Mouse (Mus musculus) heart, adult 2 months (tissue): ENCODE data around the gene Pias4.

ENCODE experiments used
- CTCF ChIP-seq: fragments of 200-600 bp; IDR thresholded peaks from 2 replicates; pipeline ENCODE4 v1.8.1; 2022; ENCODE audit warnings: antibody characterized with exemption, mild to moderate bottlenecking, moderate library complexity
- POLR2A ChIP-seq: fragments of 200-500 bp; IDR thresholded peaks from 2 replicates; pipeline ENCODE4 v1.6.1; 2011; ENCODE audit warnings: mild to moderate bottlenecking, low read depth, low read length, control low read depth; ENCODE audit not compliant: insufficient read depth

GRCm38 (mm10) chr10:81144667-81145066 lies 23.1 kb downstream of the Pias4 start:
- TF ChIP-seq POLR2A (no peak), CTCF (no peak)
